Mouse (Mus musculus): ENCODE measurements around the gene Adgrl1.

DNA sequence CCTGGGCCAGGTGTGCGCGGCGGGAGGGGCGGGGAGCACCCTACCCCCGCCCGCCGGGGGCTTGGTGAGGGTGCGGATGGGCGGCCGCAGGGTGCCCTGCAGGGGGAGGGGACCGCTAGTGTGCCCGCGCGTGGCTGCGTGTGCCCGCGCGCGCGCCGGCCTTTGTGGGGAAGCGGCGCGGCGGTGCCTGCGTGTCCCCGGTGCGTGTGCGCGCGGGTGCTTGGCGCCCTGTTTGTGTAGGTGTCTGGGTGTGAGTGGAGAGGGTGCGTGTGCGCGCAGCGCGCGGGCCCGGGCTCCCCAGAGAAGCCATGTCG lies 1.0 kb downstream of the Adgrl1 start:
- no peak for TF ChIP-seq CTCF (IDR thresholded peaks at IDR 0.05; ENCODE audit: borderline replicate concordance, insufficient read depth, low read length)
- TF ChIP-seq POLR2A (IDR thresholded peaks at IDR 0.05; ENCODE audit: low read depth, low read length), result no peak
